Mouse (Mus musculus): Measurements from ENCODE around the gene Krt75. TPM values are rescaled to one million over a fixed set of nuclear protein-coding genes. Genes with fewer than 3 reads are reported as not detected.
"Not testable (repeated sequence)": the region's sequence is repeated elsewhere in the genome, so short reads cannot be mapped to it uniquely, and the experiment has no call there.

Krt75 gene
- total RNA-seq, 2 experiments from 2014 or later: not detected

DNA sequence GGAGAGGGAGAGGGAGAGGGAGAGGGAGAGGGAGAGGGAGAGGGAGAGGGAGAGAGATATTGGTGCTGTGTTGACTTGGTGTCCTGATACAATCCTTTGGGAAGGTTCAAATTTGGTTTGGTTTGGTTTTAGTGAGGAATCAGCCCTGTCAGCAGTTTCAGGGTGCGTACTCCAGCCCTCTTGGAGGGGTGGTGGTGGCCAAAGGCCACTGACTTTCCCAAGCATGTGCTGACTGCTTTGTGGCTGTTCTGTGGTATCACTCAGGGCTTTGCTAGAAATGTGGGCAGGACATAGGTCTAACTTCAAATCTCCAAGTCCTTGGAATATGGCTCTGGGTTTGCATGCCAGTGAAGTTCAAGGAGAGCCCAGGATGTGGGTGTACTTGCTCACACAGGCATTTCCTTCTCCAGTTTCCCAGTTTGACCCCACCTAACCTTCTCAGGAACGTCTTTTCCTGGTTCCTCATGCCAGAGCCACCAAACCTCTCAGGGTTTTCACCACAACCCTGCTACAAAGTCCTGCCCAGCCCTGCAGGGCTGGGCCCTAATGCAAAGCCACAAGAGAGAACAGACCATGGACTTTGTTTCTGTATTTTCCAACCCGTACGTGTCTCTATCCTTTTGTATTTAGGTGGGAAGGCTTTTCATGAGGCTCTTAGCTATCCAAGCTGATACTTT lies 51.0 kb downstream of the Krt75 start:
- intact Hi-C loops (cut with DNase I): loop anchor here (5.0 kb wide), 1 partner anchor 195 kb away; no protein-coding TSS in a partner anchor
- no peak for DNase-seq (ENCODE audit: low spot score in 2 of 2)

DNA sequence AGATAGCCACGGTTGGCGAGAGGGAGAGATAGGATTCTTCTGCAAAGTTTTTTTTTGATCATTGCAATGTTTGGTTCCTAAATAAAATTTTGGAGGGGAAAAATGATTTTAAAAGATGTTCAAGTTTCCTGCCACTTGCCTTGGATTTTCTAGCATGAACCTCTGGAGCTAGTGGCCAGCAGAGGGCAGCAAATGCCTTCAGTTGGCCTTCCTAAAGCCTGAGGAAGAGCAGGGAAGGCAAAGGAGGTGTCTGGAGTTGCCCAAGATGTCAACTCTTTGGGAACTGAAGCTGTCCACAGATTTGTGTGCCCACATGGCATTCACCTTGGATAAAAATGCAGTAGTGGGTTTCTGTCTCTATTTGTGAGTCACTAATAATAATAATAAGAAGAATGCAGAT lies 53.9 kb downstream of the Krt75 start:
- DNase-seq (ENCODE audit: low spot score in 2 of 2): peak; percentile 79 to 90
- intact Hi-C loops (cut with DNase I): loop anchor here (1.0 to 5.0 kb wide), 4 partner anchors 179 to 455 kb away; no protein-coding TSS in a partner anchor

DNA sequence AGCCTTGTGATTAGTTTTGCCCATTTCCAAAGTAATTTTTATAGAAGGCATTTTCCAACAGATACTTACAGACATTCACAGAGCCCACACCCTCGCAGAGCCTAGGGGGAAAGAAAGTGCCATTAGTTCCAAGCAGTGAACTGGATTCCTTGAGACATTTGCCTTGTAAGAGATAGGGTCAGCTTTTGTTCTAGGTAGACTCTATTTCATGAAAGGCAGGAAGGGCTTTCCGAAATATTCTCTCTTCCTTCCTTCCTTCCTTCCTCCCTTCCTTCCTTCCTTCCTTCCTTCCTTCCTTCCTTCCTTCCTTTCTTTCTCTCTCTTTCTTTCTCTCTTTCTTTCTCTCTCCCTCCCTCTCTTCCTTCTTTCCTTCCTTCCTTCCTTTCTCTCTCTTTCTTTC lies 56.5 kb downstream of the Krt75 start, which contains the start of gene Gm49425:
Gm49425 (minus strand) TSS at position 101 of the 400 bp plus-strand sequence.
- intact Hi-C loops (cut with DNase I); DNase-seq (ENCODE audit: low spot score in 2 of 2): not testable (repeated sequence)

Small RNA genes lying within 50 kb of the gene (microRNA-seq; reads per million reads assigned to microRNA genes)
- gene Gm44393: 0 reads per million in 2 experiments
- 0 reads per million in 2 experiments for gene Gm44460

Other genes starting within 250 kb of the Krt75 start
- 1 to 10 TPM; 1.6 to 1.9 TPM for gene Krt80, start 203.7 kb downstream of the Krt75 start, total RNA-seq (2021)
- gene Krt7, start 162.9 kb downstream of the Krt75 start, total RNA-seq (2021): under 1 TPM; 0.22 to 0.30 TPM
- gene Krt87, start 135.1 kb downstream of the Krt75 start, total RNA-seq (2021): under 1 TPM in 1 of 2 experiments, not detected in 1; 0.15 TPM
- not detected for gene Krt88, start 126.2 kb downstream of the Krt75 start, total RNA-seq (2021)
- not detected for gene Krt81, start 110.2 kb downstream of the Krt75 start, total RNA-seq (2021)
- gene Krt86, start 100.4 kb downstream of the Krt75 start, total RNA-seq (2021): not detected
- not detected for gene Krt83, start 82.4 kb downstream of the Krt75 start, total RNA-seq (2021)
- not detected for gene Gm49425, start 56.6 kb downstream of the Krt75 start, total RNA-seq (2021)
- gene Krt84, start 41.1 kb downstream of the Krt75 start, total RNA-seq (2021): not detected
- gene Krt82, start 23.2 kb downstream of the Krt75 start, total RNA-seq (2021): not detected
- gene Krt90, start 11.0 kb downstream of the Krt75 start, total RNA-seq (2021): not detected
- gene Gm5414, start 54.3 kb upstream of the Krt75 start, total RNA-seq (2021): not detected
- gene Gm5478, start 73.5 kb upstream of the Krt75 start, total RNA-seq (2021): not detected
- gene Krt6b, start 106.4 kb upstream of the Krt75 start, total RNA-seq (2021): not detected
- not detected for gene Krt6a, start 120.4 kb upstream of the Krt75 start, total RNA-seq (2021)
- gene Krt5, start 139.0 kb upstream of the Krt75 start, total RNA-seq (2021): not detected
- gene Krt71, start 169.2 kb upstream of the Krt75 start, total RNA-seq (2021): not detected
- gene Krt72, start 212.6 kb upstream of the Krt75 start, total RNA-seq (2021): not detected
- 1 to 10 TPM; 1.1 to 2.6 TPM for gene Krt73, start 228.4 kb upstream of the Krt75 start, total RNA-seq (2021)
- gene Krt2, start 244.3 kb upstream of the Krt75 start, total RNA-seq (2021): under 1 TPM in 1 of 2 experiments, not detected in 1; 0.61 TPM

Data from left cerebral cortex, postnatal 14 days (tissue).